Mouse (Mus musculus): ENCODE measurements around the gene Papola. TPM values are rescaled to one million over a fixed set of nuclear protein-coding genes. Genes with fewer than 3 reads are reported as not detected.

The Papola gene
- polyA plus RNA-seq, 1 experiment from 2014 or later: 250 TPM

DNA sequence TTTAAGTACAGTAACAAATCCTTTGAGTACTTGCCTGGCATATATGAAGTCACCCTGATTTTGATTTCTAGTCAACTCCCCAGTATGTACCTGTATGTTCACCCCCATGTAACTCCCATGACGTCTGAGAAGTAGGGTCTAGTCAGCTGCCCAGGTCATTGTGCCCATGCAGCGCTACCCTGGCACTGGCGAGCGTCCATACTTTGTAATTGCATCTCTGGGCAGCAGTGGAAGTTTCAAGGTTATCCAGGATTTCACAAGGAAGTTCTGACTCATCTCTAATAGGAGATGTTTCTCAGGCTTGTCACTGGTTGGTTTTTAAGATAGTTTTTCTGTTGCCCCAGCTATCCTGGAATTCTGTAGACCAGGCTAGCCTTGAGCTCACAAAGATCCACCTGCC, 59.9 kb downstream of the Papola start:
- Histone ChIP-seq H3K9ac (no peak overlapping the region), H3K4me2 (no peak overlapping the region), H3K4me3 (no peak overlapping the region), H3K27ac (no peak overlapping the region), H3K36me3 (ENCODE audit: poor library complexity, severe bottlenecking) (peaks cover 32% of the 10 kb centered on the region), H3K27me3 (no peaks in the 10 kb centered on the region), H3K4me1 (peaks cover 21% of the 10 kb centered on the region), H3K9me3 (replicated peaks) (no peaks in the 10 kb centered on the region)
- WGBS: 93% methylated on average over 4 of the region's 4 CpGs
- ATAC-seq: no peak

DNA sequence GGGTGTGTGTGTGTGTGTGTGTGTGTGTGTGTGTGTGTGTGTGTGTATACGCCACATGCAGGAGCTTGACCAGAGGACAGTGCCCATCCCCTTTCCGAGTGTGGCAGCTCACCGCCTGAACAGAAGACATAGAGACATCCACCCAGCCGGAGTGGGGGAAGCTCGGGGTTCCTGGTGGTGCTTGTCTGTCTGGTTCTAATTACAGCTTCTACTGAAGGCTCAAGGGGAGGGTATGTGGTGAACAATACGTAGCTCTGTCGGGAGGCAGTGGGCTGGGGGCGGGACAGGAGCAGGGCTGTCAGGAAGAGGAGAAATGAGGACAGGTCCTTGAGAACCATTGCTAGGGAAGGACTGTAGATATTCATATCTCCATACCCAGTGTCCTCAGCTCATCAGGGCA, 64.6 kb downstream of the Papola start:
- Histone ChIP-seq H3K4me3 (no peak overlapping the region), H3K27me3 (no peaks in the 10 kb centered on the region), H3K9me3 (replicated peaks) (no peaks in the 10 kb centered on the region), H3K4me2 (no peak overlapping the region), H3K27ac (peak overlapping the region; percentile 15), H3K36me3 (ENCODE audit: poor library complexity, severe bottlenecking) (peaks cover 11% of the 10 kb centered on the region; the same call in 1 of the 2 replicates), H3K9ac (no peak overlapping the region), H3K4me1 (peaks cover 27% of the 10 kb centered on the region)
- ATAC-seq: peak; percentile 23; the same call in 1 of the 2 replicates
- 42% methylated on average over 8 of the region's 8 CpGs for WGBS

DNA sequence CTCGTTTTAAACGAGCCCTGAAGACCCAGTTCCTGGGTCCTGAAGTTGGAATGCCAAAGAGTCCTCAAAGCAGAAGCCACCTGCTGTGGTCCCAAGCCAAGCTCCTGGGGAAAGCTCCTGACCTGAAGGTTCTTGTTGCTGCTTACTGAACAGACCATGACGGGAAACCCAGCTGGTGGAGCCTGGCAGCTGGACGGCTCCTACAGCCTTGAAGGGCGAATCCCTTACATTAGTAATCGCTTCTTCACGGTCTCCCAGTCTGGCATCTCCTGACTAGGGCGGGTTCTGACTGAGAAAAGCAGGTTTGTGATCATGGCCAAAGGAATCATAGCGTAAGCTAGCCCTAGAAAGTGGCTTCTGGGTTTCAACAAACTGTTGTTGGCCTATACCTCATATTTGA, 66.2 kb downstream of the Papola start:
- H3K9me3 ChIP-seq (replicated peaks): no peaks in the 10 kb centered on the region
- no peak for ATAC-seq

DNA sequence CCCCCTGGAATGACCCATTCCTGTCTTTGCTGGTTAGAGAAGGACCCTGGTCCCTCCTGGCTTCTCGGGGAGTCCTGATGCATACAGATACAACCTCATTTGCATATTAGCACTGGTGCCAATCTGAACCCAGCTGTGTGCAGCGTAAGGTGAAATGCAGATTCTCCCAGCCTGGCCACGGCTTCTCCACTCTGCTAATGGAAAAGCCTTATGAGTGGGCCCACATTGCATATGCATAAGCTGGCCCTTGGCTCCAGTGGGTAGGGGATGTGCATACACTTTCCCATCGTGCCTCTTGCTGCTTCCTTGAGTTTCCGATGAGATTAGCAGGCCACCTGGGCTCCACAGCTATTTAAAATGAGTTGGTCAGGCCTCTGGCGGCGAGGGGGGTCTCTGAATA, 68.3 kb downstream of the Papola start:
- H3K9ac ChIP-seq: no peak overlapping the region
- no peaks in the 10 kb centered on the region for H3K27me3 ChIP-seq
- no peak overlapping the region for H3K4me3 ChIP-seq
- no peak for ATAC-seq
- no peak overlapping the region for H3K4me2 ChIP-seq
- peaks cover 56% of the 10 kb centered on the region for H3K4me1 ChIP-seq
- H3K9me3 ChIP-seq (replicated peaks): no peaks in the 10 kb centered on the region
- WGBS: 34% methylated on average over 7 of the region's 7 CpGs
- H3K27ac ChIP-seq: 0 out of 2 replicates have a peak overlapping the region, but pooled peaks have one; percentile 31
- peaks cover 3% of the 10 kb centered on the region; the same call in 1 of the 2 replicates for H3K36me3 ChIP-seq (ENCODE audit: poor library complexity, severe bottlenecking)

More for the DNA sequence above, 66.2 kb downstream of the Papola start:
- Histone ChIP-seq H3K27me3 (no peaks in the 10 kb centered on the region), H3K27ac (no peak overlapping the region), H3K9ac (no peak overlapping the region), H3K4me2 (no peak overlapping the region), H3K4me1 (peaks cover 42% of the 10 kb centered on the region), H3K36me3 (ENCODE audit: poor library complexity, severe bottlenecking) (peaks cover 7% of the 10 kb centered on the region; the same call in 1 of the 2 replicates), H3K4me3 (no peak overlapping the region)
- WGBS: 79% methylated on average over 9 of the region's 9 CpGs

DNA sequence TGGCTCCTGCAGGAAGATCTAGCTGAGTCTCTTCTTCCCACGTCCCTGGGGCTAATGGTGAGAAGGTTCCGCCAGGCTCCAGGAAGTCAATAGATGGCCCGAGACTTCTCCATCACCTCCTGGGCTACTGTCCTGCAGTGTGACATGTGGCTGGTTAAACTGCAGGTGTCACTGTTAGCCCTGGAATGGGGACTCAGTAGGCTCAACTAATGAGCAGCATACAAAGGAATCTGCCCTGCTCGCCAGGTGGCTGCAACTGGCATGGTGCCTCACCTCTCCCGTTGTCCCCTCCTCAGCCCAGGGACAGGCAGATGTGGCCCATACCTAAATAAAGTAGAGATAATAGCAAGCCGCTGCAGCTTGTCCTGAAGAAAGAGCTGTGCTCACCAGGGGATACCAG, 70.1 kb downstream of the Papola start:
- Histone ChIP-seq H3K9ac (peak overlapping the region; percentile 30), H3K9me3 (replicated peaks) (no peaks in the 10 kb centered on the region), H3K36me3 (ENCODE audit: poor library complexity, severe bottlenecking) (no peaks in the 10 kb centered on the region), H3K4me1 (peaks cover 57% of the 10 kb centered on the region), H3K27me3 (no peaks in the 10 kb centered on the region), H3K27ac (peak overlapping the region; percentile 72), H3K4me2 (no peak overlapping the region), H3K4me3 (no peak overlapping the region)
- peak; percentile 78 for ATAC-seq
- 32% methylated on average over 6 of the region's 6 CpGs for WGBS

DNA sequence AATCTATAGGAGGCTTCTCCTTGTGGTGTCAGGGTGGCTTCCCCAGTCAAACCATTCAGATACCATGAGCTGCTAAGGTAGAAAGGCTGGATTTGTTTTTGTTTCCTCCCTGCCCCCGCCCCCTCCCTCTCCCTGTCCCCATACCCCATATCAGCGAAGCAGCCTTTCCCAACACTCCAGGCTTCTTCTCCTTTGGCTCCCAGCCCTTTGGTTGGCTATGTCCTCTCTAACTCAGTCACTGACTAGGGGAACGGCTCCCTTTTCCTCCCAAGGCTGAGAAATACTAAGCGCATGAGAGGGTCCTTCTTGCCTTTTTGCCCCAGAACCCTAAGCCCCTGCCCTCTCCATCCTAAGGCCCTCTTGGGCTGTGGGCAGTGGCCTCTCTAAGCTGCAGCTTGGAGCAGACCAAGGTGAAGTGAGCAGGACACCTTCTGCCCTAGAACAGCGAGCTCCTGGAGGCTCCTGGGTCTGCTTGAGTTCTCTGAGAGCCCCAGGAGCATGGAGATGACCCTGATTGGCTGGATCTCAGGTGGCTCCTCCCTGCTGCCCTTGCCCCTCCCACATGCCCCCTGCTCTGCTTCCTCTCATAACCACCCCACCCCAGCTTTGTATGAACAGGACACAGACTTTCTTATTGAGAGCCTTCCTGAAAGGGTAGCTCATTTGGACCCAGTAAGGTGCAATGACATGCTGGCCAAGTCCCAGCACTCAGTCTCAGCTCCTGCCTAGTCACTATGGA, 73.6 kb downstream of the Papola start:
- no peaks in the 10 kb centered on the region for H3K9me3 ChIP-seq (replicated peaks)
- WGBS: 83% methylated on average over 5 of the region's 5 CpGs
- no peak overlapping the region for H3K4me3 ChIP-seq
- no peaks in the 10 kb centered on the region for H3K36me3 ChIP-seq (ENCODE audit: poor library complexity, severe bottlenecking)
- H3K27me3 ChIP-seq: no peaks in the 10 kb centered on the region
- no peak overlapping the region for H3K9ac ChIP-seq
- H3K27ac ChIP-seq: peak overlapping the region; percentile 31; the same call in 1 of the 2 replicates
- peaks cover 61% of the 10 kb centered on the region for H3K4me1 ChIP-seq
- ATAC-seq: 0 out of 2 replicates have a peak, but pooled peaks have one; percentile 8
- no peak overlapping the region for H3K4me2 ChIP-seq

DNA sequence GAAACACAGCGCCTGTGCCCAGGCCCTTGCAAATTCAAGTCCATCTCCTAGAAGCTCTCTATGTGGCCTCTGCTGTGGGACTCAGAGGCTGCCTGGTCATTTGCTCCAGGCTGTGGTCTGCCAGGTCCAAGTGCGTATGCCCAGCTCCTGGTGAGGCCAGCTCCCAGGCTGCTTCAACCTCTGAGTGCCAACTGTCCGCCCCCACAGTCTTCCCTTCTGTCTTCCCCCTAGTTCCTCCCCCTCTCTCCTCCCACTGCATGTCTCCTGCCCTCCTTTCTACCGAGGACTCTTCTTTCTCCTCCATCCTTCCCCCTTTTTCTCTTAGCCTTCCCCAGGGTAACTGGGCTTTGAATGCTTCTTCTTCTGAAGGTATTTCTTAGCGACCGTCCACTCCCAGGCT, 77.6 kb downstream of the Papola start:
- Histone ChIP-seq H3K9ac (no peak overlapping the region), H3K27me3 (no peaks in the 10 kb centered on the region), H3K27ac (no peak overlapping the region; the same call in 1 of the 2 replicates), H3K9me3 (replicated peaks) (no peaks in the 10 kb centered on the region; the same call in none of the 2 replicates), H3K4me2 (no peak overlapping the region), H3K4me1 (peaks cover 28% of the 10 kb centered on the region), H3K4me3 (no peak overlapping the region), H3K36me3 (ENCODE audit: poor library complexity, severe bottlenecking) (no peaks in the 10 kb centered on the region)
- 68% methylated on average over 6 of the region's 6 CpGs for WGBS
- no peak for ATAC-seq

DNA sequence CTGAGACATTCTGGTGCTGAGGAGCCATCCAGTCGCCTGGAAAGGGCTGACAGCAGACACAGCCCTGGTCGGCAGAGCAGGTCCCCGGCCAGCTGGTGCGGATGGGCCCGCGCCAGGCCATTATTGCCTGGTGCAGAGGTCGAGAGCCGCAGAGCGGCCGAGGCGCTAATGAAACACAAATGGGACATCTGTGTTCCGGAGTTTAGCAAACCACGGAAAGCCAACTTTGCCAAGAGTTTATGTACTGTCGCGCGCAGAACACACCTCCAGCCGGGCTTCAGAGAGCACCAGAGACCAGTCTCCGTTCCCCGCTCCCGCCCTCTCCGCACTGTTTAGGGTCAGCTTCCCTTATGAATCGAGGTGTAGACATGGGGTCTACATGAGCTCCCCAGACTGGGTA, 78.1 kb downstream of the Papola start:
- Histone ChIP-seq H3K9me3 (replicated peaks) (no peaks in the 10 kb centered on the region; the same call in none of the 2 replicates), H3K4me1 (peaks cover 24% of the 10 kb centered on the region), H3K4me2 (no peak overlapping the region), H3K27me3 (no peaks in the 10 kb centered on the region), H3K9ac (no peak overlapping the region), H3K27ac (no peak overlapping the region), H3K4me3 (no peak overlapping the region), H3K36me3 (ENCODE audit: poor library complexity, severe bottlenecking) (no peaks in the 10 kb centered on the region)
- ATAC-seq: 0 out of 2 replicates have a peak, but pooled peaks have one; percentile 41
- 78% methylated on average over 22 of the region's 22 CpGs for WGBS

DNA sequence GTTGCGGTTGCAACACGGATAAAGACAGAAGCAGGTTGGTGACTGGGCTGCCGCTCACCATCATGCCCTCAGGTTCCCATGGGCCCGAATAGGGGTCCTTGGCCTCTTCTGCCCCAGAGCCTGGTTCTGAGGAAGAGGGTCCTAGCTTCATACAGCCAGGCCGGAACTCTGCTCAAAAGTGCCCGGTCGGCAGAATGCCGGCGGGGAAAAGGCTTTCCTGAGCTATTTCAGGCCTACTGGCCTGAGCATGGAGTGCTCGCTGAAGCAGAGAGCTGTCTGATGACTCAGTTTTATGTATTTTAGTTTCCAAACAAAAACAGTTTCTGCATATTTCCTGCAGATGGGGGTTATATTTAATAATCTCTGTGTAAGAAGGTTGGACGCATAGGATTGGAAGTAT, 78.9 kb downstream of the Papola start:
- Histone ChIP-seq H3K9ac (no peak overlapping the region), H3K36me3 (ENCODE audit: poor library complexity, severe bottlenecking) (no peaks in the 10 kb centered on the region), H3K4me2 (no peak overlapping the region), H3K27ac (no peak overlapping the region), H3K9me3 (replicated peaks) (no peaks in the 10 kb centered on the region; the same call in none of the 2 replicates), H3K4me3 (no peak overlapping the region), H3K4me1 (peaks cover 16% of the 10 kb centered on the region), H3K27me3 (no peaks in the 10 kb centered on the region)
- WGBS: 91% methylated on average over 11 of the region's 11 CpGs
- ATAC-seq: no peak

DNA sequence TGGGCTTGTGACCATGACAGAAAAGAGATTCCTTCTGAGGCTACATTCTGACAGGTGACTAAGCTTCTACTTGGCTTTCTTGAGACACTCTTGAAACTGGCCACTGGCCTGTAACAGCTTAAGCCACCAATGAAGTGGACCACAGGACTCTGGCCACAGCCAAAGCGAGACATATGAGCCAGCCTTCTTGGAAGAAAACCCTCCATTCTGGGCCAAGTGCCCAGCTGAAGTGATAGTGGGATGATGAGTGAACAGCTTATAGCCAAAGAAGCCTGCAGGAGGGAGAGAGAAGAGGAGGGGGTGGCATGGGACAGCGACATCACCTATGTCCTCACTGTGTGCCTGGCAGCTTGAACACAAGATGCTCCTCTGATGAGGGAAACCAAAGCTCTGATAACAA, 83.2 kb downstream of the Papola start:
- no peak overlapping the region for H3K4me2 ChIP-seq
- H3K4me3 ChIP-seq: no peak overlapping the region
- no peaks in the 10 kb centered on the region for H3K27me3 ChIP-seq
- ATAC-seq: no peak
- 83% methylated on average over 2 of the region's 2 CpGs for WGBS
- no peaks in the 10 kb centered on the region; the same call in none of the 2 replicates for H3K9me3 ChIP-seq (replicated peaks)
- H3K27ac ChIP-seq: no peak overlapping the region
- H3K36me3 ChIP-seq (ENCODE audit: poor library complexity, severe bottlenecking): no peaks in the 10 kb centered on the region
- no peak overlapping the region for H3K9ac ChIP-seq
- peaks cover 1% of the 10 kb centered on the region for H3K4me1 ChIP-seq

DNA sequence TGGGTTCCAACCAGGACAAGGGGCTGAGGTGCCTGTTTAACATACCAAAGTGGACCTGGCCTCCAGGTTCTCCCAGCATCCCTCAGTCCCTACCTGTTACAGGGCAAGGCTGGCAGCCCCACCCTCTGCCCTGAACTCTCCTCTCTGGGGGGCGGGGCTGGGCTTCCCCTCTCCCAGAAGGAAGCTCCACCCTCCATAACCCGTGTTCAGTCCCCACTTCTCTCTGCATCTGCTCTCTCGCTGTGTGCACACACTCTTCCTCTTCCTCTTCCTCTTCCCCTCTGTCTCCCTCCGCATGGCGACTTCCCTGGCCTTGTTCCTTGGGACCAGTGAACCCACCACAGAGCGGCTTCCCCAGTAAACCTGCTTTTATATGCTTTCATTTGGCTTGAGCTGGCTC, 84.7 kb downstream of the Papola start:
- no peaks in the 10 kb centered on the region for H3K36me3 ChIP-seq (ENCODE audit: poor library complexity, severe bottlenecking)
- WGBS: 34% methylated on average over 6 of the region's 6 CpGs
- H3K4me1 ChIP-seq: peaks cover 4% of the 10 kb centered on the region; the same call in 1 of the 2 replicates
- H3K4me2 ChIP-seq: no peak overlapping the region
- H3K9me3 ChIP-seq (replicated peaks): no peaks in the 10 kb centered on the region; the same call in none of the 2 replicates
- no peak overlapping the region for H3K9ac ChIP-seq
- no peak for ATAC-seq
- H3K27me3 ChIP-seq: no peaks in the 10 kb centered on the region
- H3K27ac ChIP-seq: no peak overlapping the region
- no peak overlapping the region for H3K4me3 ChIP-seq

DNA sequence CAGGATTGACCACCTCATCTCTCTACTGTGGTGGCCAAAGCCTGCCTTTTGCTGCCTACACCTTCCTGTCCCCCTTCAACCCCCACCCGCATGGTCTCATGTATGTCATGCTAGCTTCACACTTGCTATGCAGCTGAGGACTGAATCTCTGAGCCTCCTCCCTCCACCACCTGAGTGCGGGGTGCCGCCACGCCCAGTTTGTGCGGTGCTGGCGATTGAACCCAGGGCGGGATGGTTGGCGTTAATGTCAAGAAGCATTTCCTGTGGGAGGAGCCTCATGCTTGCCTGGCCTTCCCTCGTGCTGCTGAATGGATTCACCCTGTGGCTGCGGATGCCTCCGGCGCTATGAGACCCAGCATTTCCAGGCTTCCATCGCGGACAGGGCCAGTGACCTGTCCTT, 85.2 kb downstream of the Papola start:
- no peak for ATAC-seq
- H3K9me3 ChIP-seq (replicated peaks): no peaks in the 10 kb centered on the region; the same call in none of the 2 replicates
- no peak overlapping the region for H3K9ac ChIP-seq
- no peak overlapping the region for H3K27ac ChIP-seq
- no peaks in the 10 kb centered on the region for H3K36me3 ChIP-seq (ENCODE audit: poor library complexity, severe bottlenecking)
- H3K27me3 ChIP-seq: no peaks in the 10 kb centered on the region
- peaks cover 8% of the 10 kb centered on the region for H3K4me1 ChIP-seq
- H3K4me2 ChIP-seq: no peak overlapping the region
- 35% methylated on average over 14 of the region's 14 CpGs for WGBS
- no peak overlapping the region for H3K4me3 ChIP-seq
